ENCODE assay signal across 8 mouse cellular contexts in genomic region chrX:56610318-56610694, GRCm38 (mm10). TPM values are rescaled to one million over a fixed set of nuclear protein-coding genes. Genes with fewer than 3 reads are reported as not detected.
A peak's percentile ranks its signal among the peaks of the same experiment; 100 is the strongest.
DNase-seq lines count a peak whose midpoint lies in the region; ATAC-seq and TF ChIP-seq lines count a peak whose summit lies in the region.

No protein-coding gene starts in this region.

- DNase-seq in adrenal gland, postnatal 14 days, result peak; percentile 4
- no peak for DNase-seq in adrenal gland, postnatal 25 days
- no peak for DNase-seq in lung, embryonic 14.5 days
- DNase-seq in lung, postnatal 4 days, result no peak
- peak; percentile 38 for DNase-seq in liver, embryonic 11.5 days (ENCODE audit: low spot score)
- DNase-seq in retina, postnatal 1 day, result peak; percentile 32
- DNase-seq in urinary bladder, postnatal 4 days (ENCODE audit: low spot score in 2 of 2), result no peak

- H3K27ac ChIP-seq in lung, embryonic 14.5 days (ENCODE audit: low read depth), result no peak overlapping the region
- 0 out of 2 replicates have a peak overlapping the region, but pooled peaks have one; percentile 52 for H3K27ac ChIP-seq in liver, embryonic 11.5 days (ENCODE audit: low read depth, low read length)

- H3K4me2 ChIP-seq in lung, embryonic 14.5 days, result peak overlapping the region; percentile 65
- peak overlapping the region; percentile 68 for H3K4me2 ChIP-seq in liver, embryonic 11.5 days

- H3K4me3 ChIP-seq in lung, embryonic 14.5 days (ENCODE audit: low read depth, low read length), result peak overlapping the region; percentile 56
- H3K4me3 ChIP-seq in liver, embryonic 11.5 days (ENCODE audit: low read depth, low read length), result peak overlapping the region; percentile 66

- TF ChIP-seq CTCF in lung, embryonic 14.5 days (IDR thresholded peaks at IDR 0.05; ENCODE audit: low read depth), result no peak

- ATAC-seq in lung, embryonic 14.5 days (ENCODE audit: insufficient read depth), result no peak
- ATAC-seq in granulocyte monocyte progenitor cell, adult 5-6 weeks (replicated peaks; ENCODE audit: poor library complexity, severe bottlenecking), result 0 out of 2 replicates have a peak, but pooled peaks have one; percentile 5
- ATAC-seq in liver, embryonic 11.5 days (replicated peaks; ENCODE audit: low FRiP score), result no peak

- 9% methylated on average over 13 of the region's 13 CpGs for WGBS in lung, embryonic 14.5 days
- 12% methylated on average over 13 of the region's 13 CpGs for WGBS in liver, embryonic 11.5 days

- no peaks in the 10 kb centered on the region for H3K9me3 ChIP-seq in lung, embryonic 14.5 days (ENCODE audit: low read depth, low read length)
- no peaks in the 10 kb centered on the region for H3K9me3 ChIP-seq in liver, embryonic 11.5 days (ENCODE audit: control insufficient read depth, low read length)

- no peaks in the 10 kb centered on the region for H3K4me1 ChIP-seq in lung, embryonic 14.5 days (ENCODE audit: insufficient read depth)
- peaks cover 2% of the 10 kb centered on the region; the same call in 1 of the 2 replicates for H3K4me1 ChIP-seq in liver, embryonic 11.5 days (replicated peaks; ENCODE audit: control insufficient read depth, insufficient read depth, low read length)

- H3K36me3 ChIP-seq in lung, embryonic 14.5 days (ENCODE audit: insufficient read depth), result no peaks in the 10 kb centered on the region
- H3K36me3 ChIP-seq in liver, embryonic 11.5 days (ENCODE audit: control insufficient read depth, insufficient read depth, low read length), result no peaks in the 10 kb centered on the region

- H3K27me3 ChIP-seq in lung, embryonic 14.5 days (ENCODE audit: insufficient read depth, low read length), result no peaks in the 10 kb centered on the region
- H3K27me3 ChIP-seq in liver, embryonic 11.5 days (replicated peaks; ENCODE audit: control insufficient read depth, insufficient read depth, low read length), result no peaks in the 10 kb centered on the region

- peak overlapping the region; percentile 62 for H3K9ac ChIP-seq in lung, embryonic 14.5 days
- peak overlapping the region; percentile 67 for H3K9ac ChIP-seq in liver, embryonic 11.5 days (ENCODE audit: low read depth, low read length)

RNA-seq across cellular contexts. Expression of gene Slc9a6, which starts 0.7 kb away (rescaled TPM):
- 18.0 and 20.4 TPM in 2 replicates for total RNA-seq in adrenal gland, postnatal 14 days (2021)
- 25.7 and 29.0 TPM in 2 replicates for total RNA-seq in adrenal gland, postnatal 25 days (2021)
- polyA plus RNA-seq in lung, embryonic 14.5 days (2014; fragmentation: Nextera tagmentation; extraction: Ambion mirVana), result 8.7 and 8.9 TPM in 2 replicates
- 3.4 and 7.6 TPM in 2 replicates for total RNA-seq in granulocyte monocyte progenitor cell, adult 5-6 weeks (2014; fragmentation: Nextera tagmentation)
- 11.4 and 11.6 TPM in 2 replicates for total RNA-seq in granulocyte monocyte progenitor cell, adult 5-6 weeks (2017)
- 6.8 and 7.3 TPM in 2 replicates for polyA plus RNA-seq in liver, embryonic 11.5 days (2014; fragmentation: Nextera tagmentation; extraction: Ambion mirVana)

RNA-seq across cellular contexts. Expression of gene Mmgt1, which starts 12.4 kb away (rescaled TPM):
- total RNA-seq in adrenal gland, postnatal 14 days (2021), result 26.3 and 28.4 TPM in 2 replicates
- total RNA-seq in adrenal gland, postnatal 25 days (2021), result 28.6 and 31.7 TPM in 2 replicates
- 30.9 and 32.3 TPM in 2 replicates for polyA plus RNA-seq in lung, embryonic 14.5 days (2014; fragmentation: Nextera tagmentation; extraction: Ambion mirVana)
- 22.8 and 27.3 TPM in 2 replicates for total RNA-seq in granulocyte monocyte progenitor cell, adult 5-6 weeks (2014; fragmentation: Nextera tagmentation)
- total RNA-seq in granulocyte monocyte progenitor cell, adult 5-6 weeks (2017), result 23.0 and 28.5 TPM in 2 replicates
- 20.2 and 25.0 TPM in 2 replicates for polyA plus RNA-seq in liver, embryonic 11.5 days (2014; fragmentation: Nextera tagmentation; extraction: Ambion mirVana)

Comparison
In these comparisons a context has a peak if more than half of its experiments do, and no peak if none do; other contexts are left out.
1. DNase-seq: peak in adrenal gland, postnatal 14 days (single experiment), liver, embryonic 11.5 days (single experiment) and retina, postnatal 1 day (single experiment); none in adrenal gland, postnatal 25 days (single experiment), lung, embryonic 14.5 days (single experiment), lung, postnatal 4 days (0 of 2) and urinary bladder, postnatal 4 days (0 of 2).